Mouse (Mus musculus) inflammation-experienced regulatory T-cells, adult 6 months (primary cell): Measurements from ENCODE around the gene Slc1a6. TPM values are rescaled to one million over a fixed set of nuclear protein-coding genes. Genes with fewer than 3 reads are reported as not detected.
"Not testable (repeated sequence)": the region's sequence is repeated elsewhere in the genome, so short reads cannot be mapped to it uniquely, and the experiment has no call there.

Source experiments
- ATAC-seq: one replicate; pipeline ENCODE4 v1.8.0; 2017
- polyA plus RNA-seq, 3 experiments: library from polyadenylated mRNA; unstranded; fragments of 100-300 nt; shearing (Covaris generic); gene quantifications; one replicate each; pipeline ENCODE4 v1.2.1; 2017

Gene Slc1a6
- polyA plus RNA-seq, result not detected

- no peak for ATAC-seq
Observed at GRCm38 (mm10) chr10:78779981-78780651, at the start of gene Slc1a6. Gene Slc1a6 (plus strand): TSS chr10:78780496.

DNA sequence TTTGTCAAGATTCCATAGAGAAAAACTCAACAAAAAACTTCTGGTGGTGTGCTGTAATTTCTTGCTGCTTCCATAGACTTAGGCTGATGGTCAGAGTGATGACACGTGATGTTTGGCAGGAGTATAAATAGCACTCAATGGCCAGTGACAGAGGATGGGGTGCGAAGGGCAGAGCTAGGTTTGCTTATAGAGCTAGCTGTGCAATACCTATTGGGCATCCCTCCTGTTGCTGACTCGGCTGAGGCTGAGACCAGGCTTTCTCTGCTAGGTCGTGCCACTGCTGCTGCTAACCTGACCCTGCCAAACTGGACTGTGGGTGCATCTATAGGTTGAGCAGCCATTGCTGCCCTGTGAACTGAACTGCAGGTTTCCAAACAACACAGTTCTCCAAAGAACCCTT, 40.5 kb upstream of the Slc1a6 start:
- no peak for ATAC-seq

- no peak for ATAC-seq
Observed at GRCm38 (mm10) chr10:78743721-78744120, 36.6 kb upstream of the Slc1a6 start.

GRCm38 (mm10) chr10:78745453-78746232, 34.7 kb upstream of the Slc1a6 start:
- no peak for ATAC-seq

DNA sequence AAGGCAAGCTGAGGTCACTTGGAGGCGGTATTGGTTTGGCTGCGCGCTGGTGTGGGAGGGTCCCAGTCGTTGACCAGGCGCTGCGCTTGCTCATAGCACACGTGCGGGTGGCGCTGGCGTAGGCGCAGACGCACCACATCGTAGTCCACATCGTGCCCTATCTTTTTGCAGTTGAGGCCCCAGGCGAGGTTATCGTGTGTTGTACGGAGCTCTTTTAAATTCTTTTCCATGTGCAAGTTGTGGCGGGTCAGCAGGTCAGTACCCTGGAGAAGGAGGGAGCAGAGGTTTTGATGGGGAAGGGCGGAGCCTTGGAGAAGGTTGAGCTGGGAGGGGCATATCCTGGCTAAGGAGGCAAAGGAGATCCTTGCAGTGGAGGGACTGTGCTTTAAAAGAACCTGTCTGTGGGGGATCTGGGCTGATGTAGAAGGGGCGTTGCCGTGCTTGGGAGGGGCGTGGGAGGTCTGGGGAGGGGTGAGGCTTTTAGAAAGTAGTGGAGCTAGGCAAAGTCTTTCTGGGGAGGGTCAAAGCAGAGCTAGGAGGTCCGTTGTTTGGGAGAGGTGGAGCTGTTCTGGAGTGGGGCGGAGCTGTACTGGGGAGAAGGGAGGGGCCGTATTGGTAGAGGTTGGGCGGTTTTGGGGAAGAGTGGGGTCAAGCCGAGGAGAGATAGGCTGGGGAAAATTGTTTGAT, 33.1 kb upstream of the Slc1a6 start:
- ATAC-seq, result no peak

DNA sequence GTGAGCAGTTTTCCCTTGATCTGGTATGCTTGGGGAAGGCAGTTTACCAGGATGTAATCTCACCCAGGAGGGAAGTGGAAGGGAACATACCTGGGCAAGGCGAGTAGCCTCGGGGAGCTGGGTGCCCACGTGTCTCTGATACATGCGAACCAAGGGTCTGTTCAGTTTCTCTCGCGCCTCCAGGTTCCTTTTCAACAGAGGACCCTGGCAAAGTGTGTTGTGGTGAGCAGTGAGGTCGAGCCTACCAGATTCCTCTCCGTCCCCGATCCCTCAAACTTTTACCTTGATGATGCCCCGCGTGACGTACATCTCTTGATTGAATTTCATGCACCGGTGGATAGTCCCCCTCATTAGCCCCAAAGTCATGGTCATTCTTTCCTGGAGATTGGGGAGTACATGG, 32.1 kb upstream of the Slc1a6 start:
- ATAC-seq, result no peak

DNA sequence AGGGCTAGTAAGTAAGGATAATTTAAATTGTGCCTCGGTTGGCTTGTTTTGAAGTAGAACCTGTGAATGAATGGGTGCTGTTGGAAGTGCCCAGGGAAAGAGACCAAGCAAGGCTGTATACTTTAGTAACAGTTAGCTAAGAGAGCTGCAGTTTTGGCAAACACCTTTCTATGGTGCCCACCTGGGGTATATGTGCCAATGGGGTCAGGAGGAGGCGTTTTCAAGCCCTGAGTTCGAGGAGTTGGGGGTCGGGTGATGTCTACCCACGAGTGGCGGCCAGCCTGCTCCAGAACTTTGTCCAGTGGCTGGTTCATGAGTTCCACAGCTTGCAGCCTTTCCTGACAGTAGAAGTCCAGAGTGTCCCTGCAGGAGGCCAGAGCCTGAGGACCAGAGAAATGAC, 31.4 kb upstream of the Slc1a6 start:
- ATAC-seq, result no peak

DNA sequence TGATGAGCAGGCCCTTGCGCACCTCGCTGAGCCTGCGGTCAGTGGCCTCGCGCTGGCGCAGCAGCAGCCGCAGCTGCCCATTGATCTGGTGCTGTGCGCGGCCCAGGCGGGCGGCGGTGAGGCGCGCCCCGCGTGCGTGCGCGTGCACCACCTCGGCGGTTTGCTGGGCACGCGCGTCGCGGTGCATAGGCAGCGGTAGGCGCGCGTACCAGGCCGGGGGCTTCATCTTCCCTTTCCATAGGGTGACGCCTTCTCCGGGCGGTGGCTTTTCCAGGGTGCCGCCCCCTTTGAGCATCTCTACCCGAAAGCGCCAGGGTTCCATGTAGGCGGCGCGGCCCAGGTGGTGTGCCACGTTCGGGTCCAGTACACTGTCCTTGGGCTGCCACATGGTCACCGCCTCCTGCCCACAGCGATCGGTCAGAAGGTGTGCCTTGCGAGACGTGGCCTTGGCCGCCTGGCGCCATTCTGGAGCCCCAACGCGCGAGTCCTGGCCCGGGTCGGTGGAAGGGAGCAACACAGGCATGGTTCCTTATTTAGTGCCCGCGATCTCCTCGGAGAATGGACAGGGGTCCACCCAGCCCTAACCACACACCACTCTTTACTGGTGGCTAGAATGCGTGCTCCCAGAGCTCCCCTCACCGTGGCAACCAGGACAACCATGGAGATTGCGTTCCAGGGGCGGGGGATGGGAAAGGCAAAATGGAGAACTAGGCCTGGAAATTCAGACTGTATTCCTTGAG, 27.7 kb upstream of the Slc1a6 start, which contains the start of gene Ccdc105:
Gene Ccdc105 (minus strand): TSS at position 614 of the 740 bp plus-strand sequence.
- no peak for ATAC-seq

GRCm38 (mm10) chr10:78756021-78756420, 24.3 kb upstream of the Slc1a6 start:
- no peak for ATAC-seq

GRCm38 (mm10) chr10:78765570-78765969, 14.7 kb upstream of the Slc1a6 start:
- ATAC-seq, result no peak

DNA sequence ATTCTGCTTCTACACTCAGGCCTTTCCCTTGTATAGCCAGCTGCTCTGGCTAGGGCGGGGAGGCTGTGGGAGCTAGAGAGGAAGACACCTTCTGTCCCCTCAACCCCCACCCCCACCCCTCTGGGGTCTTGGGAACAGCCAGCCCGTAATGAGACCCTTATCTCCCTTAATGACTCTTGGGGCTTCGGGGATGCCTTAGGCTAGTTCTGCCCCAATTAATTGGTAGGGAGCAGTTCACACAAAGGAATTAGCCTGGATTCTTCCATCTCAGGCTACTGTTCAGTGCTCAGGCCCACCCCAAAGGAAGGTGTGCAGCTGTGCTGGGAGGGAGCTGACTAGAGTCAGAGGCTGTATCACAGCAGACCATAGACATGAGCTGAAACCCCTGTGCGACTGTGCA, 4.5 kb upstream of the Slc1a6 start:
- ATAC-seq, result no peak

DNA sequence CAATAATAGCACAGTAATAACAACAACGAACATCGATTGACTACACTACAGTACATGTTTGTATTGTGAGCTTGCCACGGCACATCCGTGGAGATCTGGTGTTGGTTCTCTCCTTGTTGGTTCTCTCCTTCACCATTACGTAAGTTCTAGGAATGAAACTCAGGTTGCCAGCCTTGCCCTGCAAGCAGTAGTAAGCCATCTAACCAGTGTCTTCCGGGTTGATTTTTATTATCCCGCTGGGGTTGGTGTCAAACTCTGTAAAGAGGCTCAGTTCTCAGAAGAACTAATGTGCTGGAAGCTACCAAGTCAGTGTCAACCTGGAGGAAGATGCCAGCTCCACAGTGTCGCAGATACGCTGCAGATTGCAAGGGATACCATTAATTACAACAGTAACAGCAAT, 769 bp upstream of the Slc1a6 start:
- ATAC-seq, result no peak

GRCm38 (mm10) chr10:78787566-78788087, 7.3 kb downstream of the Slc1a6 start:
- ATAC-seq, result no peak

DNA sequence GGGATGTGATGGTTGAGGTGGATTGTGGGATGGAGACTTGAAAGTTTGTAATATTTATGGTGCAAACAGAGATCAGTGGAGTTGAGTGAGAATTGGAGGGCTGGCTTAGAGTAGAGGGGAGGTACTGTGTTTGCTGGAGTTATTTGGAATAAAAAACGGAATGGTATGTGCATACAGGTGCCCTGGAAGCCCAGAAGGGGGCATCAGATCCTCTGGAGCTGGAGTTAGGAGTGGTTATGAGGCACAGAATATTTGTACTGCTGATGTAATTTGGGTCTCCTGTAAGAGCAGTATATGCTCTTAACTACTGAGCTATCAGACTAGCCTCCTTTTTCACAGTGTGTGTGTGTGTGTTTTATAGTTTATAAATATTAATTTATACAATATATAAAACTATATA, 10.3 kb downstream of the Slc1a6 start:
- ATAC-seq, result no peak

- ATAC-seq, result no peak
Observed at GRCm38 (mm10) chr10:78801449-78801848, 21.2 kb downstream of the Slc1a6 start.

- ATAC-seq, result no peak
Observed at GRCm38 (mm10) chr10:78812358-78813060, 32.2 kb downstream of the Slc1a6 start.

GRCm38 (mm10) chr10:78840456-78840855, 60.2 kb downstream of the Slc1a6 start:
- not testable (repeated sequence) for ATAC-seq

GRCm38 (mm10) chr10:78852066-78852465, 71.8 kb downstream of the Slc1a6 start, which contains the start of gene Olfr1356:
Gene Olfr1356 (minus strand): TSS chr10:78852166.
- ATAC-seq, result no peak
